Mouse (Mus musculus) spleen, postnatal 10 days (tissue): ENCODE data around the gene Cd27.

Source experiments
- DNase-seq, 2 experiments: peaks; one replicate each; pipeline ENCODE4 v3.0.0; 2021 to 2022; ENCODE audit warnings: low spot score in 2 of 2

The Cd27 gene

DNA sequence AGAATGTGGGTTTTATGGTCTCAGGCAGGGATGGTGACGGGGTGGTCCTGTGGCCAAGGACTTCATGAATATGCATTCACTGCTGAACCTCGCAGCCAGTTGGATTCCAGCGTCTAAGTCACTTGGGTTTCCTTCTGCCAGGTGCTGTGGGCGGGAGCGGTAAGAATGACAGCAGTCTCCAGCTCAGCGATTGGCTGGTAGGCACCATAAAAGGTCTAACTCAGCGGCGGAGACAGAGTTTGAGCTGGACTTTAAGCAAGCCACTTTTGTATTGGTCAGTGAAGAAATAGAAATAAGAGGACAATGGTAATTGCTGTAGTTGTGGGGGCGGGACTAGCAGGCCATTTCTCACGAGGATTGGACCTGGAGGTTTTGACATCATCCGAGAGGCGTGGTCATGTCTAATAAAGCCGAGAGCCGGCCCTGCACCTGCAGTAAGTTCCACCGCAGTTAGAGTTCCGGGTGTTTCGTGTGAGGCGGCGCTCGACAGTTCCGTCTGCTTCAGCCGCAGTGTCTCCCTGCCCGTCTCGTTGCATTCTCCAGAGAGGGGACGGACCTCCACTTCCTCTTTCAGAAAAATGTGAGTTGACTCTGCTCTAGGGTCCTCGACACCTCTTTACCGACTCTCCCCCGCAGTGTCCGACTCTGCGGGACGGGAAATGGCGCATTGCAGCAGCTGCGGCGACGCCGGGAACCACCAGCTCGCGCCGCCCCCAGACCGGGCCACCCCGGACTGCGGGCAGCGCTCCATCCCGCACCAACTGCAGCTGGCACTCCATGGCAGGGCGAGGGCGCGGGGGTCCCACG, 21.5 kb downstream of the Cd27 start, which contains the start of gene Vamp1:
Gene Vamp1 (plus strand): TSS at position 404 of the 807 bp plus-strand sequence.
- DNase-seq = peak; percentile 89 to 94

DNA sequence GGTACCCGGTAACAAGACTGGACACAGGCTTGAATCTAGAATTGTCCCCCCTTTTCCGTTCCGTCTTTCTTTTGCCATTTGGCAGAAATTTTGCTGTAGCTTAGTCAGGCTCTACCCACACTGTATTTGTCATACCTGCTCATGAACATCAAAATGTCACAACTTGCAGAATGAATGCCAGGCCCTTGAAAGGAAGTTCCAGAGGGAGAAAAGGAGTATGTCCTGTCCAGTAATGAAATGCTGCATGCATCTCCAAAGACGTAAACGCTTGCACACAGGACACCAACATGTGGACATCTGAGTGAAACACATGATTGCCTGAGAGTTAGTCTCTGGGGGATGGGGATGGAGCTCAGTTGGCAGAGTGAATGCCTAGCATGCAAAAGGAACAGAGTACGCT, 23.1 kb downstream of the Cd27 start:
- DNase-seq = no peak

DNA sequence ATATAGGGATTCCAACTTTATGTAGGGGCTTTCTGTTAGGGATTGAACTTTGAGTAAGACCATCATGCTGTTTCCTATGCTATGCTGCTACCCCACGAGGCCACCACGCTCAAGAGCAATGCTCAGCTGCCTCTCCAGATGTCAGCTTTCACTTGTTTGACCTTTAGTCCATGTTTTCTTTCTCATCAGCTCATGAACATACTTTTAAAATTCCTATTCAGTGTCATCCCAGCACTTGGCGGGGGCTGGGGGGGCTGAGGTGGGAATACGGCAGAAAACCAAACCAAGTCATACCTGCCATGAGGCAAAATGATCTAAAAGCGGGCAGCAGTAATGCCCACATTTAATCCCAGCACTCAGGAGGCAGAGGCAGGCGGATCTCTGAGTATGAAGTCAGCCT, 23.7 kb downstream of the Cd27 start:
- DNase-seq = no peak

DNA sequence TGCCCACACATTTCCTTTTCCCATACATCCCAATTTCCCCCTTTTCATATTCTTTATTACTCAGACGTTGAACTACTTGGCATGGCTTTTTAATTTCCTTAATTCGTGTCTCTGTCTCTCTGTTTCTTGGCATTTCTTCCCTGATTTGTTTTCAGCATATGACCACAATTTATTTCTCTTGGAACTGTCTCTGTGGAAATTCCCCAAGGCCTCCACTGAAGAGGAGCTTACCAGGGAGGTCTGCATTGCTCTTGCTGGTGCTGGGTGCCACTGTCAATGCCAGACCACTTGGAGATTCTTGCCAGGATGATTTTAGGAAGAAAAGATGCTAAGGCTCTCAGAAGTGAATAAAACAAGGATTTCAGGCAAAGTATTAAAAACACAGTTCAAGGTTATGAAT, 24.2 kb downstream of the Cd27 start:
- DNase-seq = no peak

DNA sequence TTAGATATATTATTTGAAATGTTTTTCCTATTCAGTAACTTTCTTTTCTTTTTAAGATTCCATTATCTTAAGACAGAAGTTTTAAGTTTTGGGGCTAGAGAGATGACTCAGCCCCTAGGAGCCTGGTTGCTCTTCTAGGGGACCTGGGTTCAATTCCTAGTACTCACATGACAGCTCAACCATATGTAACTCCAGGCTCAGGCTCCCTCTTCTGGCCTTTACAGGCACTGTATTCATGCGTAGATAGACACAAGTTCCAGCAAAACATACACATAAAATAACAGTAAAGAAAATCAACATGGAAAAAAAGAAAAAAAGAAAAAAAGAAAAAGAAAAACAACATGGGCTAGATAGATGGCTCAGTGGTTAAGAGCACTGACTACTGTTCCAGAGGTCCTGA, 26.4 kb downstream of the Cd27 start:
- no peak for DNase-seq

DNA sequence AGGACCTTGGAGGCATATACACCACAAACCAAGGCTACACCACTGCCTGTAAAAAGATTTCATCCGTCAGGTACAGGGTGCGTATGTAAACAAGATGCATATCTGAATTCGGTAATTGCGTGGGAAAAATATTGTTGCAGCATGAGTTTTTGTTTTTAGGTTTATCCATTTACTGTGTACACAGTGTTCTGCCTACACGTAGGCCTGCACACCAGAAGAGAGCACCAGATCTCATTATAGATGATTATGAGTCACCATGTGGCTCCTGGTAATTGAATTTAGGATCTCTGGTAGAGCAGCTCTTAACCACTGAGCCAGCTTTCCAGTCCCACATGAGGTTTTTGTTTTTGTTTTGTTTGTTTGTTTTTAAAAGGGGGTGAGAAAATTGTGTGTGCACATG, 39.6 kb downstream of the Cd27 start:
- DNase-seq = no peak

DNA sequence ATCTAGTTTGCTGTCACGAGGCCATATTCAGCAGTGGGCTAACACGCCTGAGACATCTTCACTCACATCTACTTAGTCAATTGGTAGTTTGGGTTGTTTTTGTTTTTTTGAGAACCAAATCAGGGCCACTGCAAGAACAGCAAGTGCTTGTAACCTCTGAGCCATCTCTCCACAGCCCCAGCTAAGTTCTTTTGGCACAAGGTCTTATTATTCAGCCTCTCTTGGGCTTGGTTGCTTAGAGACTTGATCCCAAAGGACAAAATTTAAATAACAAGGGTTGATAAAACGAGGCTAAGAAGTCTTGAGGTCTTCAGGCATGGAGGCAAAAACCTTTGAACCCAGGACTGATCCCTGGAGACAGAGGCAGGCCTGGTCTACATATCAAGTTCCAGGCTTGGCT, 40.5 kb downstream of the Cd27 start:
- no peak for DNase-seq

DNA sequence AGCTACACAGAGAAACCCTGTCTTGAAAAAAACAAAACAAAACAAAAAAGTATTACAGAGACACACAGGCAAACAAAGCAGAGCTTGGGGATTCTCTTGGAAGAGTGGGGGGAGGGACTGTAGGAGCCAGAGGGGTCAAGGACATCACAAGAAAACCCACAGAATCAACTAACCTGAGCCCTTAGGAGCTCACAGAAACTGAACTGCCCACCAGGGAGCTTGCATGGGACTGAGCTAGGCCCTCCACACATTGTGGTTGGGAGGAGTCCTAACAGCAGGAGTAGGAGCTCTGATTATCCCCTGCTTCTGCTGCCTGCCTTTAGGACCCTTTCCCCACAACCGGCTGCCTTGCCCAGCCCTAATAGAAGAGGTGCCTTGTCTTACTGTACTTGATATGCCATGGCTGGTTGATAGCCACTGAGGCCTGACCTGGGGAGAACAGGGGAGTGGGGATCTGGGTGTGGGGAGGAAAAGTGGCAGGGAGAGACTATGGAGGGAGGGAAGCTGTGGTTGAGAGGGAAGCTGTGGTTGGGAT, 41.2 kb downstream of the Cd27 start:
- no peak for DNase-seq

DNA sequence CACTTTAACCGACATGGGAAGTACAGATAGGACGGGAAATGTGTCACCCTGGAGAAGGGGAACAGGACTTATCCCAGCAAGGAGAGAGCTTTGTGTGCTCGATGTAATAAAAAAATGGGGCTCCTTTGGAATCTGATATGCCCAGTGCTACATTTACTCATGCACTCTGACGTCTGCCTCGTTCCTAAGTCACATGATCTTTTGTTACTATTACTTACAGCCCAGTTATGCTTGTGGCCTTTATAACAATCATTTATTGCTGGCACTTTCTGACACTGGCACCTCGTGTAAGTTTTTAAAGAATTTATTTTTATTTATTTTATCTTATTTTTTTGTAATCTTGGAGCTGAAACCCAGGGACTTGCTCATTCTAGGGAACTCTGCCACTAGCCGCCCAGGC, 43.4 kb downstream of the Cd27 start:
- no peak for DNase-seq

DNA sequence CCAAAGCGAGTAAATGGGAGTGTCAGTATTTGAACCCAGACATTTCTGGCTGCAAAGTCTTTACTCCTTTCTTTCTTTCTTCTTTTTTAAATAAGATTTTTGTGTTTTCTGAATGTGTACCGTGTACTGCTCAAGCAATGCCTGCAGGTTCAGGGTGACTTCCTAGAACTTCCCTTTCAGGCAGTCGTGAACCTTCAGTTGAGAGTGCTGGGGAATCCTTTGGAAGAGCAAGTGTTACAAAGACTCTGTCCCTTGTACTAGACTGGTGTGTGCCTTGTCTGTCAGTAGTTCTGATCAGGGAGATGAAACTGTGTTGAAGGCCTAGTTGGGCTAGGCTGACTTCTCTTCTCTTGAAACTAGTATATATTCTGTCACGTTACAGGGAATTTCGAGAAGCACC, 44.0 kb downstream of the Cd27 start:
- peak in 1 of 2 experiments; percentile 32 for DNase-seq

DNA sequence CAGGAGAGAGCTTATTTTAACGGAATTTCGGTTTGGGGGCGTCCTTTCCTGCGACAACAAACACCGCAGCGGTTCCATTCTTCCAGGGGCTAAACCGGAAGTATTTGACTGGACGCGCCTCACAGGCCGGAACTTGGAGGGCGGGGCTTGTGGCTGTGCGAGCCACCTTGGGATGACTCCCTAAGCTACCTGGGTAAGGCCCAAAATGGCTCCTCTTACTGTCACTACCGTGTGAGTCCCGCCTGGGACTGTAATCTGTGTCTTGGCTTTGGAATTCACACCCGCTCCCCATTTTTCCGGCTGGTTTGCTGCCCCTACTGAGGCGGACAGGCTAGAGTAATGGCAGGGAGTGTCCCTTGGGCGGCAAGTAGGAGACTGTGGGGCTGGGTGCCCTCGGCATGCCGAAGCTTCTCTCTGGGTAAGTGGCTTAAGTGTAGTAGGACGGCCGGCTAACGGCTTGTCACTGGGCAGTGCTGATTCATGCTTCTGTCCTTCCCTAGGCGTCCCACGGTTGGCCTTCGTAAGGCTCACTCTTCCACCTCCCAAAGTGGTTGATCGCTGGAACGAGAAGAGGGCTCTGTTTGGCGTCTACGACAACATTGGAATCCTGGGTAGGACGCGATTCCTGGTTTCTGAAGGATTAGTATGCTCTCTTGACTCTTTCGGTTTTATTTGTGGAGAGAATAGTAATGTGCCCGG, 44.6 kb downstream of the Cd27 start:
- DNase-seq = peak; percentile 87 to 96

DNA sequence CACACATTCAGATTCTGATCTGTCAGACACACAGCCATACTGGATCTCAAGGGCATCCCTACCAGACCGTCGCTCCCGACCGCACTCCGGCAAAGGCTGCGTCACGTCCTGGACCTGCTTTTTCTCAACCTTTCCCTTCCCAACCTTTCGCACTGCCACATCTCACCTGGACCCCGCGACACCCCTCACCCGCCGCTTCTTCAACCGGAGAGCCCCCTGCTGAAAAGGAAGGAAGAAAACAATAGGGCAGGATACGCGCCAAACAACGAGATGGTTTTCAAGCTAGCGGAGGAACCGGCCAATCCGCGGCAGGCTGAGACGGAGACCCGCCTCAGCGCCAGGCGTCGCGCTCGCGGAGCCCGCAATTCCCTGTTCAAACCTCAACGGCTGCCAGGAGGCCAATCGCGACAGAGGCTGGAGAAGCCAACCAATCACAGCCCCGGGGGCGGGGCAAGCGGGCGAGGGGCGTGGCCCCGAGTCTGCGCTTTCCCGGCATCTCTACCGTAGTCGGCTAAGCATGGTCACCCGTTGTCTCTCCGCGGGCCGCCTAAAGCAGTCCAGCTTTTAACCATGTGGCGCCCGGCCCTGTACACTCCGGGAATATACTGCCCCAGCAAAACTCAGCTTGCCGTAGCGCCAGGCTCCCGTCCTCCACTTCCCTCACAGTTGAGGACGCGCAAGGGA, 45.3 kb downstream of the Cd27 start, which contains the start of the genes Ncapd2 and Mrpl51:
Gene Ncapd2 (minus strand): TSS at position 370 of the 684 bp plus-strand sequence.
Gene Mrpl51 (plus strand): TSS at position 470 of the 684 bp plus-strand sequence.
- peak; percentile 96 to 99 for DNase-seq

DNA sequence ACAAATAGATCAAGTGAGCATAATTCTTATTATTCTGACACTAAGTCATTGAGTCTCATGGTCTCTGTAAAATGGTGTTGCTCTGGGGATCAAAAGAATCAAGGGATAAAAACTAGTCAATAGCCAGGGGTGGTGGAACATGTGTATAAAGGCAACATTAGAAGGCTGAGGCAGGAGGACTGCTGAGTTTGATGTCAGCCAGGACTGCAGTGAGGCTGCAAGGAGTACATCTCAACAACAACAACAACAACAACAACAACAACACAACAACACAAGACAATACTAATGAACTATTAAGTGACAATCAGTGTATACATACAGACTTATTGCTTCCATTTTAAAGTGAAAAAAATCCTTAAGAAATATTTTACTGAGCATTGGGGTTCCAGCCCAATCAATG, 46.0 kb downstream of the Cd27 start:
- DNase-seq = no peak

DNA sequence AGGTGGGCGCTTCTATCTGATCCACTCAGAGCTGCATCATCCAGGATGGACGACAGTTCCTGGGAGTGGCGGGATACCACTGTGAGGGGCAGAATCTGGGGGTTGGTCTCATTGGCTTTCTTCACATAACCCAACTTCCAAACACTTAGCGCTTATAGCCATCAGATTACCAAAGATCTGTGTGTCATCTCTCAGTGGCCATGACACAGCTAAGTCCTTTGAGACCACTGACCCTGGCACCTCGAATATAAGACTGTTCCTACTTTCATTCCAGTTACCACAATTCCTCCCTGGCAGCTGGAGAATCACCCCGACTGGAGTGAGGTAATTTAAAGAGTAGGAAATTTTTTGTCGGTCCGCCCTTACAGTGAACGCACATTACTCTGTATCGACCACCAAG, 50.6 kb downstream of the Cd27 start:
- no peak for DNase-seq
